Mouse (Mus musculus) ES-Bruce4 (cell line): ENCODE measurements around the gene Mpped1. TPM values are rescaled to one million over a fixed set of nuclear protein-coding genes. Genes with fewer than 3 reads are reported as not detected.
A peak's percentile ranks its signal among the peaks of the same experiment; 100 is the strongest.

Experiments
- H3K27ac ChIP-seq: 2 replicates; pipeline ENCODE4 v1.5.1; 2012; ENCODE audit warnings: low read length, inconsistent platforms; ENCODE audit not compliant: insufficient read depth
- H3K27me3 ChIP-seq: 2 replicates; pipeline ENCODE4 v1.6.1; 2012; ENCODE audit warnings: mild to moderate bottlenecking, low read length, inconsistent platforms; ENCODE audit not compliant: control insufficient read depth, poor library complexity, insufficient read depth, severe bottlenecking
- H3K36me3 ChIP-seq: 2 replicates; pipeline ENCODE4 v1.6.1; 2012; ENCODE audit warnings: inconsistent platforms, mild to moderate bottlenecking, low read length, moderate library complexity; ENCODE audit not compliant: control insufficient read depth, poor library complexity, insufficient read depth, severe bottlenecking
- H3K4me1 ChIP-seq: one replicate; pipeline ENCODE4 v1.8.1; 2011; ENCODE audit warnings: low read length; ENCODE audit not compliant: control insufficient read depth, insufficient read depth
- H3K4me3 ChIP-seq: 2 replicates; pipeline ENCODE4 v1.5.1; 2011; ENCODE audit warnings: low read depth, mild to moderate bottlenecking, low read length
- H3K9ac ChIP-seq: 2 replicates; pipeline ENCODE4 v1.6.1; 2012; ENCODE audit warnings: low read depth, mild to moderate bottlenecking, inconsistent platforms; ENCODE audit not compliant: poor library complexity, severe bottlenecking
- H3K9me3 ChIP-seq: replicated peaks from 2 replicates; pipeline ENCODE4 v1.6.1; 2012; ENCODE audit warnings: mild to moderate bottlenecking, low read length, inconsistent platforms; ENCODE audit not compliant: control insufficient read depth, poor library complexity, insufficient read depth, severe bottlenecking
- CTCF ChIP-seq: IDR thresholded peaks from one replicate; pipeline ENCODE4 v1.8.1; 2011; ENCODE audit warnings: low read depth, low read length
- EP300 ChIP-seq: IDR thresholded peaks from 2 replicates; pipeline ENCODE4 v1.6.1; 2011; ENCODE audit warnings: low read depth, low read length; ENCODE audit not compliant: insufficient read depth
- POLR2A ChIP-seq: IDR thresholded peaks from one replicate; pipeline ENCODE4 v1.8.1; 2011; ENCODE audit warnings: low read length; ENCODE audit not compliant: insufficient read depth
- polyA plus RNA-seq: library from polyadenylated mRNA; stranded (reverse); fragments of >200 nt; gene quantifications from 2 replicates; pipeline ENCODE4 v1.2.4, GENCODE M21; 2011; ENCODE audit warnings: low read depth; ENCODE audit not compliant: missing spikeins, insufficient read depth, insufficient read length

Gene Mpped1
- polyA plus RNA-seq, 1 experiment = 0.75 TPM

- no peak for TF ChIP-seq EP300
- no peak for TF ChIP-seq CTCF
- no peak for TF ChIP-seq POLR2A
- Histone ChIP-seq H3K4me1 (no peaks in the 10 kb centered on the region), H3K4me3 (no peak overlapping the region), H3K27me3 (no peaks in the 10 kb centered on the region), H3K36me3 (no peaks in the 10 kb centered on the region), H3K9me3 (no peaks in the 10 kb centered on the region), H3K27ac (no peak overlapping the region), H3K9ac (no peak overlapping the region)
These were observed 98.6 kb downstream of the Mpped1 start for GRCm38 (mm10) chr15:83877898-83878297.

GRCm38 (mm10) chr15:83879845-83880244 lies 100.6 kb downstream of the Mpped1 start:
- TF ChIP-seq EP300 (no peak), CTCF (no peak), POLR2A (no peak)
- no peaks in the 10 kb centered on the region for H3K4me1 ChIP-seq
- no peak overlapping the region for H3K27ac ChIP-seq
- H3K27me3 ChIP-seq = no peaks in the 10 kb centered on the region
- no peak overlapping the region for H3K4me3 ChIP-seq
- no peaks in the 10 kb centered on the region for H3K36me3 ChIP-seq
- H3K9ac ChIP-seq = no peak overlapping the region
- H3K9me3 ChIP-seq = no peaks in the 10 kb centered on the region

GRCm38 (mm10) chr15:83883821-83884220 lies 104.6 kb downstream of the Mpped1 start:
- no peak for TF ChIP-seq EP300
- TF ChIP-seq POLR2A = no peak
- no peak for TF ChIP-seq CTCF
- Histone ChIP-seq H3K27me3 (no peaks in the 10 kb centered on the region), H3K9me3 (no peaks in the 10 kb centered on the region), H3K36me3 (no peaks in the 10 kb centered on the region), H3K4me3 (no peak overlapping the region), H3K9ac (no peak overlapping the region), H3K27ac (no peak overlapping the region), H3K4me1 (no peaks in the 10 kb centered on the region)

GRCm38 (mm10) chr15:83884291-83884690 lies 105.0 kb downstream of the Mpped1 start:
- H3K36me3 ChIP-seq = no peaks in the 10 kb centered on the region
- H3K4me1 ChIP-seq = no peaks in the 10 kb centered on the region
- no peak for TF ChIP-seq POLR2A
- no peak for TF ChIP-seq EP300
- TF ChIP-seq CTCF = no peak
- H3K4me3 ChIP-seq = no peak overlapping the region
- no peaks in the 10 kb centered on the region for H3K27me3 ChIP-seq
- no peak overlapping the region for H3K9ac ChIP-seq
- H3K9me3 ChIP-seq = no peaks in the 10 kb centered on the region
- no peak overlapping the region for H3K27ac ChIP-seq

- H3K27ac ChIP-seq = no peak overlapping the region
- TF ChIP-seq EP300 (no peak), POLR2A (no peak), CTCF (no peak)
- peaks cover 3% of the 10 kb centered on the region for H3K4me1 ChIP-seq
- H3K9ac ChIP-seq = no peak overlapping the region
- H3K27me3 ChIP-seq = no peaks in the 10 kb centered on the region
- H3K4me3 ChIP-seq = no peak overlapping the region
- no peaks in the 10 kb centered on the region for H3K9me3 ChIP-seq
- H3K36me3 ChIP-seq = no peaks in the 10 kb centered on the region
These were observed 113.6 kb downstream of the Mpped1 start for GRCm38 (mm10) chr15:83892871-83893270.

GRCm38 (mm10) chr15:83894261-83894660 lies 115.0 kb downstream of the Mpped1 start:
- Histone ChIP-seq H3K4me1 (peaks cover 3% of the 10 kb centered on the region), H3K27ac (no peak overlapping the region), H3K27me3 (no peaks in the 10 kb centered on the region), H3K4me3 (no peak overlapping the region), H3K9me3 (no peaks in the 10 kb centered on the region), H3K9ac (no peak overlapping the region), H3K36me3 (no peaks in the 10 kb centered on the region)
- TF ChIP-seq POLR2A = no peak
- no peak for TF ChIP-seq CTCF
- no peak for TF ChIP-seq EP300

- Histone ChIP-seq H3K36me3 (no peaks in the 10 kb centered on the region), H3K4me3 (no peak overlapping the region), H3K9me3 (no peaks in the 10 kb centered on the region), H3K9ac (no peak overlapping the region), H3K27me3 (no peaks in the 10 kb centered on the region), H3K4me1 (peaks cover 3% of the 10 kb centered on the region), H3K27ac (no peak overlapping the region)
- TF ChIP-seq CTCF (no peak), POLR2A (no peak), EP300 (peak; percentile 52; the same call in 1 of the 2 replicates)
These were observed 116.7 kb downstream of the Mpped1 start for GRCm38 (mm10) chr15:83896011-83896410.
